Mouse (Mus musculus) testis, postnatal 14 days (tissue): Measurements from ENCODE around the gene Pde10a.
A peak's percentile ranks its signal among the peaks of the same experiment; 100 is the strongest.

Experiments used
- DNase-seq: peaks from one replicate; pipeline ENCODE4 v3.0.0; 2021; ENCODE audit warnings: low spot score

Pde10a gene

DNA sequence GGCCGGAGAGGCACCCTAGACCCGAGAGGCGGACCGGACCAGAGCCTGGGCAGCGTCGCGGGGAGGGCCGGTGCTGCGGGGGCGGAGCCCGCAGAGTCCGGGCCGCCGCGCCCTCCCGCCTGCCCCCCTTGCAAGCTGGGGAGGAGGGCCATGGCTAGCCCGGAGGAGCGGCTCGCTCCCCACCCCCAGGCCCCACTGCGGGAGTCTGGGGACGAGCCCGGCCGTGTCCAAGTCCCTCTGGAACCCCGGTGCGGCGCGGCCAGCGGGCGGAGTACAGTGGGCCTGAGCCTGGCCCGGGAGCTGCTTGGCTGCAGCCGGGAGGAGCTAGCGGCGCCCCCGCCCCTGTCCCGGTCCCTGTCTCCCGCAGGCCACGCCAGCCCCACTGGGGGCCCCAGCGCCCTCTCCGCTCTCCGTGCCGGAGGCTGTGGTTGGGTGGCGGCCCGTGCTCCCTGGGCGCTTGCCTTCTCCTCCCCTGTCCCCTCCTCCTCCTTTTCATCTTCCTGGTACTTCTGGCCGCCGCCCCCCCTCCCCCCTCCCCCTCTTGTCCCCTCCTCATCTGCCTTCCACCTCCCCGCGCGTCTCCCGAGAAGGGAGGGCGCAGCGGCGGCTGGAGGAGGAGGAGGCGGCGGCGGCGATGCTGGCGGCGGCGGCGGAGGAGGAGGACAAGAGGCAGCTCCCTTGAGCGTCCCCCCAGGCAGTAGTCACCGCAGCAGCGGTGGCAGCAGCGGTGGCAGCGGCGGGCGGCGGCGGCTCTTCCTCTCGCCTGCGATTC is 276.1 kb downstream of the Pde10a start:
- peak; percentile 35 for DNase-seq

DNA sequence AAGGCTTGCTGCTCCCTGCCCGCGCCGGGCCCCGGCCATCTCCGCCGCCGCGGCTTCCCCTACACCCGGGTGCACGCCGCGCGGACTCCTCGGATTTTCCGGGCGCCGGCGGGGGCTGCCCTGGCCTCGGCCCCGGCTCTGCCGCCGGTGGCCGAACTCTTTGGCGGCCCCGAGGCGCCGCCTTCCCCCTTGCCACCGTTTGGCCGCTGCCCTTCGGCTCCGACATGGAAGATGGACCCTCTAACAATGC is 276.6 kb downstream of the Pde10a start:
- DNase-seq: no peak

DNA sequence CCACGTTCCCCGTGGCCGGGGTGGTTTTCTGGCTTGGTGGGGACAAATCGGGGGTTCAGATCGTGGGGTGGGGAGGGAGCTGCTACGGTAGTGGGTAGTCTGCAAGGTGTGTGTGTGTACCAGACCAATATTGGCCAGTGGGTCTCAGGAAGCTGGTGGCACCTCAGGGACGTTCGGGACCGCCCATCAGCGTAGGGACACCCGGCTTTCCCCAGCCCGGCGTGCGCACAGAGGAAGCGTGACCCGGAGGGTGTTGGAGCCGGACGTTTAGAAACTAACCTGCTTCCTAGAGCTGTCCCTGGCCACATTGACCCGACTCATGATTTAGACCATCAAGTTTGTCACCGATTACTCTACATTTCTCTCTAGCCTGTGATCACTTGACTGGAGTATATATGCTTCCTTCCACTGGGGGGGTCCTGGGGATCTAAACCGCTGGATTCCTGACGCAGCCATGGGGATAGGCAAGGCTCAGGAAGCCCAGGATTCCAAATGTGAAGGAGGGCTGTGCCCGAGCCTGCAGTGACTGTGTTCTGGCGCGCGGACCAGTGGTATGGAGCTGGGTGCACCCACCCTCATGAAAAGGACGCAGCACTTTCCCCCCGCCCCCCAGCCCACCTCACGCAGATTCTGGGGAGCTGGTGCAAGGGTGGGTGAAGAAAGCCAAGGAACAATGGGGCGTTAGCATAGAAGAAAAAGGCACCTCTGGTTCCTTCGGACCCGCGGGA is 277.2 kb downstream of the Pde10a start:
- DNase-seq: no peak

DNA sequence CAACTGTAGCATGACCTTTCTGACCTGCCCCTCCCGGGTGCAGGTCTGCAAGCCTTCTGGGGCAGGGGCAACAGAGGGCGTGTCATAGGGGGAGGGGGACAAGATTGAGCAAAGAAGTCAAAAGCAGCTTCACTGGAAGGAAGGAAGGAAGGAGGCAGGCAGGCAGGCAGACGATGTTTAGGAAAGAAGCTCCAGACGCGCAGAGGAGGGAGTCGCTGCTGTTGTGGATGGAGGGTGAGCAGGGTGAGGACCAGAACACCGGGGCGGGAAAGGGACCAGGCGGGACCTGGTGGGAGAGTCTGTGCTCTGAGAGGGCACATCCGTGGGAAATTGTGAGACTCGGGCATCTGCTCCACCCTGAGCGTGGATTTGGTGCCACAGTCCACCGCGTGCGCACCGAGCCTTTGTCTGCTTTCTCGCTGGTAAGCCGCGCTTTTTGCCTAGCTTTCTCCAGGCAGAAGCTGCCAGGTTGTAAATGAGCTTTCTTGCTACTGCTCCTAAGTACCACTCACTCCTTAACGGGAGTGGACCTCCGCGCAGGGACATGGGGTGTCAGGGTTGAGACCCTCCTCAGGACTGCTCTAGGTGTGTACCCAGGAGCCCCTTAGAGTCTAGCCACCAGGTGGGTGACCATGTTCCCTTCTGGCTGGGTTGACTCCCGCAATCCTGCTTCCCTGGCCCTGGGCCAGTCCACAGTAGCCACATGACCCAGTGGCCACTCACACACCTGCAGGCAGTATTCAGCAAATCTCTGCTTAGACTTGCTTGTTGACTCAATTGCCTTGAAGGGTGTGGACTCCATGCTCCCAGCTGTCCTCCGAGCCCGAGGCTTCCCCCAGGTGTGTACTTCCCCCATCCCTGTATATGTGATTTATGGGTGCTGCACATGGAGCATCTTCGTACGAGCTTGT is 278.0 kb downstream of the Pde10a start:
- no peak for DNase-seq

DNA sequence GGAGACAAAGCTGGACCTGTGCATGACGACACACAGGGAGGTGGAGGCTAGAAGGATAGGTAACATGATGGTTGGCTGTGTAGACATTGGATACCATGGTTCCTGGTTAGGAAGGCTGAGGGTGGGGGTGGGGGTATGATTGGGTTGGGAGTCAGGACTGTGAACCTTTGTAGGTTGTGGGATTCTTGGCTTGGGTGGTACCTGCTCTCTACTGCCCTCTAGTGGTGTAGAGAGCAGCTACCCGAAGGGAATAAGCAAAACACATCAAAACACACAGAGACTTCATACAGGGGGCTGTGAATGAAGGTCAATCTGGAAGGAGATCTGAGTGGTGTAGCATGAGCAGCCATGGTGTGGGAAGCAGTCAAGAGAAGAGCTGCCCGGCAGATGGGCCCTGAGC is 282.2 kb downstream of the Pde10a start:
- DNase-seq: no peak

DNA sequence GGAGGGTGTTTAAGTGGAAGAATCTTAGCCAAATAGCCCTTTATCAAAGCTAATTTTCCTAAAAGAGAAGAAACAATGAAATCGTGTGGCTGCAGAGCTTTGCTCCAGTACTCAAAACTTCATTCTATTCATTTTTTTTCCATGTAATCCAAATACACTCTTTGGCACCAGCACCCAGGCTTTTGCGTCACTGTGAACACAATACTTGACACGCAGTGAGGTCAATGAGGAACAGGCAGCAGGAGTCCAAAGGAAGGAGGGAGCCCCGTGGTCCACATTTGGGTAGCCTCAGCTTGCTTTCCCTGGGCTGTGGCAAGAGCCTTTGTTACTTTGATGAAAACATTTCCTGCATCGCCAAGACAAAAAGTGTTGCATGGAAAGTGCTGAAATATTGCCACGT is 284.6 kb downstream of the Pde10a start:
- DNase-seq: no peak

DNA sequence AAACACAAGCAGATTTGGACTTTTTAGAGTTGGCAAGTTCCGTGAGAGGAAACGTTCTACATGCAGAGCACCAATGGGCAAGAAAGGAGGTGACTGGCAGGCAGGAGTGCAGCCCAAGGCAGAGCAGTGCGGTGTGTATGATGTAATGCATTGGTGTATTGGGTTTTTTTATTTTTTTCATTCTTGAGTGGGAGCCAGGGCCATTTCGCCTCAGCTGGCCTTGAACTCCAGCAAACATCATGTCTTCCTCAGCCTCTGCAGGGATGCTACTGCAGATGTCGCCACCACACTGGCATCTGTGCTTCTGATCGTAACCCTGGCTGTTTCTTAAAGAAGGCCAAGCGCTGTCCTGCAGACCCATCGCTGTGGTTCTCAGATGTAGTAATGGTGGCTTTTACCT is 285.0 kb downstream of the Pde10a start:
- no peak for DNase-seq

DNA sequence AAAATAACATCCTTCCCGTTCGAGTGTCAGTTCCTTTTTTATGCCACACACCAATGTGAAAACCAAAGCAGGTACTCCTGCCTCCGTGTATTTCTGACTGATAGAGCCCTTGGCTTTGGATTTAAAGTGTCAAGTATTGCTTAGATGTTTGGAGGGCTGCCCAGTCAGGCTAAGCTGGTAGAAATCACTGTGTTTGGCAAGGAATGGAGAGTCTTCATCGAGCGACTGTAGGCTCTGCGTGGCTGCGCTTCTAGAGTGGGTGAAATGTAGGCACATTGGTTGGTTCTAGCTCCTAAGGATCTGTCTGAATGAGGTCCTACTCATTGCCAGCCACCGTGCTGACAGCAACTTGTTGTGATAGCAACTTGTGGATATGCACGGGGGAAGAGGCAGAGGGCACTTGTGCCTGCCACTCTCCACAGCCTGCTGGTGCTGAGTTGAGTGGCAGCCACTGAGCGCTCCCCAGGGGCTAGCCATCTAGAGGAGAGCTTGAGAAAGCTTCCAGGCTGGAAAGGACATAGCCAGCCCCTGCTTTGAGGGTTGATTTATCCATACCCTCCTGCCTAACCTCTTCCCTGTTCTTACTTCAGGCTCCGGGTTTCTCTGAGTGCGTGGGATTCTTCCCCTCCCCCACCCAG is 287.2 kb downstream of the Pde10a start:
- DNase-seq: no peak

DNA sequence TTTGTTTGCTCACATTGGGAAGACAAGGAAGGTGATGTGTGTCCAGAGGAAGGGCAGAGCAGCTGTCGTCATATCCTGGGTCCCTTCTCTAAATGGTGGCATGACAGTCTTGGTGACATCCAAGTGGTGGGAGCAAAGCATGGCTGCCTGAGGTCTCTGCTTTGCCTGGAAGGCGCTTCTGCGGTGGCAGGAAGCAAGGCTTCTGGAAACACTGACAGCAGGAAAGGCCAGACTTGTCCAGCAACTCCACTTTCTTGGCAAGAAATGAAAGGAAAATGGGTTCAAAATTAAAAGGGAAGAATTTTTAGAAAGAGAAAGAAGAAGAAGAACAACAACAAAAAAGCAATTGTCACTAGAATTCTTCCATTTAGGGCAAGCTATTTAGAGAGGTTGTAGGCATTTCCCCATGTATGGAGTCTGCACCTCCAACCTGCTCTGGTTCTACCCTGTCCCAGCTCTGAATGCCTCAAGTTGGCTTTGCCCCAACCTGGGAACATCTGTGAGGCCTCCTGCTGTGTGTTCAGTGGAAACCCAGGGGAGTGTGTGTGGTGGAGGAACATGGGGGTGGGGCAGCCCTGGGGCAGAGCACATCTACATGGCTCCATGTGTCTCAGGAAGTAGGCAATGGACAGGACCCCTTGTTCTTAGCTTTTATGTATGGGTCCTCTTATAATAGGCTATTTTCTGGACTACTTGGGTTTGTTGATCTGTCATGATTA is 288.8 kb downstream of the Pde10a start:
- no peak for DNase-seq

DNA sequence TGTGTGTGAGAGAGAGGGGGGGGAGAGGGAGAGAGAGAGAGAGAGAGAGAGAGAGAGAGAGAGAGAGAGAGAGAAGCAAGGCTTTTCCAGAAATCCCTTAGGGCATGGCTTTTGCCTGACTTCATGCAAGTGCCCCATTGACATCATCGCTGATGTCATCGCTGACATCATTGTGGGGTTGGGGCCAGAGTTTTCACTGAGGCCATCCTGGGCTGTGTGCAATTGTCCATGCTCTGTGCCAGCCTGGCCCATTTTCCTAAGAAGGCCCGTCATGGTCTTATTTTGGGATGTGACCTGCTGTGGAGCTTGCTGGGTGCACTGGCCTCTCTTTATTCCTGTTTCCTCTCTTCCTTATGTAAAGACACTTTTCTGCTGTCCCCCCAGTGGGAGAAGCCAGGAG is 290.2 kb downstream of the Pde10a start:
- no peak for DNase-seq

DNA sequence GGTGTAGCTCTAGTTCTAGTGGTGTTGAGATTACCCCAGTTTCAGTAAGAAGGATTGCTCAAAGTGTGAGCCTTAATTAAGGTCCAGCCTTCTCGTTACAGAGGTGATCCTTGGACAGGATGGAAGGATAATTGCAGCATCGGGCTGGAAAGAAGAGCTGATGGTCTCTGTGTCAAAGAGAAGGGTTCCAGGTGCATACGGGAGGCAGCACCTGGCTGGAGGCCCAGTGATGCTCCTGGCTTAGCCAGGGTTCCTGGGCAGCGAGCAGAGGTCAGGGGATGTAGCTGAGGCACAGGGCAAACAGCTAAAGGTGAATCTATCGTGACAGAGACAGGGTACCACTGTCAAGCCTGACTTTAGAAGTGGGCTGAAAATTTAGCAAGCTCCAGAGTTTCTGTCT is 290.7 kb downstream of the Pde10a start:
- DNase-seq: no peak

DNA sequence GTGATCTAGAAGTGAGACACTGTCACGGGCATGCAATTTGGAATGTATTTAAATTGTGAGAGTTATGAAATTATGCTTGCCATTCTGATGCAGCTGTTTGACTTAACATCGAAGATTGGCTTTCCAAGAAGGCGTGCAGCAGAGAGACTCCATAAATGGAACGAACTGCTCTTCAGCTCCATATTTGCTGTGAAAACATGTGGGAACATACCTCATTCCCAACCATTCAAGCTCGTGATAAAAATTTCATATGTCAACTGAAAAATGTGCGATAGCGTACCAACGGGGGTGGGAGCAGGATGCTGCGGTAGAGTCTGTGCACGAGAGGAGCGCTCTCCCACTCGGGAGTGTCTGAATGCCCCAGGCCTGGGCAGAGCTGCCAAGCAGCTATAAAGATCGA is 293.5 kb downstream of the Pde10a start:
- no peak for DNase-seq

DNA sequence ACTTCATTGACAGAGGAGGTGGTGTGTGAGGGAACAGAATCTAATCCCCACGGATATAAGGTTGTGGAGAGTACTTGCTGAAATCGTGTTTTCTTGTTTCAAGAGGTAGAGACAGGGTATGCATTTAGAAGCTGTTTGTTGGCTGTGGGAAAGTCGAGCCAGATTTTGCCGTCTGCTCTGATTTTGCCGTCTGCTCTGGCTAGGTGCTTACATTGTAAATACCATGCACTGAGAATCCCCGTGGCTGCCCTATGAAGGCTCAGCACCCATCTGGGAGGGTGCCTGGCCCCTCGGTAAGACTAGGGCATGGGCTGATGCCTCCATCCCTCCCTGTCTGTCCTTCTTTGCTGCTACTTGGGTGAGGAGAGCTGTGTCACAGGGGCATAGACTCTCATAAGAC is 298.4 kb downstream of the Pde10a start:
- DNase-seq: no peak

DNA sequence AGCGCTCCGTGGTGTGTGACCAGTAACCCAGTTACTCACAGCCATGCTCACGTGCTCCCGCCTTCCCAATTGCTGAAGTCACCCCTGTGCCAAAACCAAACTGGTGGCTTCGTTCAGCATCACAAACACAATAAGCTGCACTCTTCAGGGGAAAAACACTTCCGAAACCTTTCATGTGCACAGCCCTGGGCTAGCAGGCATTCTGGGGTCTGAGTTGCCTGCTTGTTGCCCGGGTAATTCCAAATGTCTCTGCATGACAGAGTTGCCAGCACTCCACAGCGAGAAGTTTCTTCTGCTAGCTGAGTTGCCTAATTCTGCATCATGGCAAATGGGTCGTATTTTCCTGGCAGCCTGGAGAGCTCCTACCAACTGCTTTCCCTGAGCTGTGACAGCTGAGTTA is 302.0 kb downstream of the Pde10a start:
- no peak for DNase-seq

DNA sequence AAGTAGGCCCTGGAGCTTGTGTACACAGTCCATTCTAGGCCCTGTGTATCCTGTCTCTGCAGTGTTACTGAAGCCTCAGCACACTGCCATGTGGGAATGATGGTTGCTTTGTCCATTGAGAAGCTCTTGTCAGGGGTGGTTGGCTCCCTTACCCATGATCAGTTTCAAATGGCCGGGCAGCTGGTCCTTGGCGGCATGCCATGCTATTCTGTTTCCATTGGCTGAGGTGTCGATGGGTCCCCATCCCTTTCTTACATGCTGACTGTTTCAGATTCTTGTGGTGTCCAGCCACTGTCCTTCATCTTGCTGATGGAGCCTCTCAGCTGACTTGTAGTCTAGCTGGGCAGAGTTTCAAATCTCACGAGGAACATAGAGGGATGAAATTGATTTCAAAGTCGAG is 305.8 kb downstream of the Pde10a start:
- no peak for DNase-seq

DNA sequence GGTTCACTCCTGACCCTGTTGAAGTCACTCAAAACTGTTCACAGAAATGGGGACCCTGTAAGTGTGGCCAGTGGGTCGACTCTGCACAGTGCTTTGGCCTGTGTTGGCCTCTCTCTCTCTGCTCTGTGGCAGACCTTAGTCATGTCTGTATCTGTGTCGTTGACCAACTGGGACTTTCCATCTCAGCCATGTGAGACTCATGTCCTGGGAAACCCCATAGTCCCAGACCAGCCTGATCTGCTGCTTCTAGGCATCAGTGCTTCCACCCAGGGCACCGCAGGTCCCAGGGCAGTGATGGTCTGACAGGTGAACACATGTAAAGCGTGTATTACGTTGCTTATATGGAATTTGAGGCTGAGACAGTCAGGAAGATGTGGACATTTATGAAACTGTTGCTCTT is 311.1 kb downstream of the Pde10a start:
- DNase-seq: no peak

DNA sequence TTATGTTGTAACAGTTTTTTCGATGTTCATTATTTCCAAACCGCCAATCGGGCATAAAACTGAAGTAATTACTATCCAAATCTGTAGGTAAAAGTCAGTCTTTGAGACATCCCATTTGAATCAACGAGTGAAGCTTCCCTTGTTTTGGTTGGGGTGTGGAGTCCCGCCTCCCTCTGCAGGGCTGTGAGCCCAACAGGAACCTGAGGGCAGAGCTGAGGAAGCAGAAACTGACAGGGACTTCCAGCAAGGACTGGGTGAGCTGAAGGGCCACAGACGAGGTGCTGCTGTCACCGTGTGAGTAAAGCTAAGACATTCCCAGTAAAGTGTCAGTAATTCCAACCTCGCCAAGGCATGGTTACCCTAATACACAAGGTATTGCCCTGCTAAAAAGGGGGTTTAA is 313.1 kb downstream of the Pde10a start:
- no peak for DNase-seq

DNA sequence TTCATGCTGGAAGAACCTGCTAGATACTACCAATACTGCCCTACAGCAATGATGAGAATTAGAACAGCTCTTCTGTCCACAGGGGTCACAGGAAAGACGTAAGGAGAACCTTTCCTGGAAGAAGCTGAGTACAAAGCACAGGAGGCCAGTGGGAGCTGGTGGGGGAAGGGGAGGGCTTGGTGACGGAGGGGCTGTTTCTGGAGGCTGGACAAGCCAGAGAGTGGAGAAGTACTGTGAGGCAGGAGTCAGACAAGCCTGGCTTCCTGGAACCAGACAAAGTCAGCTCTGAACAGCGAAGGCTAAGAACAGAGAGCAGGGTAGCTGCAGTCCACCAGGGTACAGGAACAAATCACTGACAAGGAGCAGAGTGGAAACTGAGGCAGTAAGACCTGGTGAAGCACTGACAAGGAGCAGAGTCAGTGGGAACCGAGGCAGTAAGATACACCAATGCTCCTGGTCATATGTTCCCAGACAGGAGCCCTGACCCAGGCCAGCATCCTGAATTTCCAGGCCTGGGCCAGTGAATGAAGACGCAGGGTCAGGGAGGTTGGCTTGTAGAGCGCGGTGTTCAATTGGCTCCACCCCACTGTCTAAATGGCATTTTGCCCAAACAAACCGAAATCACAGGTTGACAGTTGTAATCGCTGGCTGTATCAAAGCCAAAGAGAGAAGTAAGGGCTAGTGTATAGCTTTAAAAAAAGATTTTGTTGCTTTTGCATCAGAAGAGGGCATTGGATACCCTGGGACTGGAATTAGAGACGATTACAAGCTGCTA is 314.3 kb downstream of the Pde10a start:
- DNase-seq: no peak

DNA sequence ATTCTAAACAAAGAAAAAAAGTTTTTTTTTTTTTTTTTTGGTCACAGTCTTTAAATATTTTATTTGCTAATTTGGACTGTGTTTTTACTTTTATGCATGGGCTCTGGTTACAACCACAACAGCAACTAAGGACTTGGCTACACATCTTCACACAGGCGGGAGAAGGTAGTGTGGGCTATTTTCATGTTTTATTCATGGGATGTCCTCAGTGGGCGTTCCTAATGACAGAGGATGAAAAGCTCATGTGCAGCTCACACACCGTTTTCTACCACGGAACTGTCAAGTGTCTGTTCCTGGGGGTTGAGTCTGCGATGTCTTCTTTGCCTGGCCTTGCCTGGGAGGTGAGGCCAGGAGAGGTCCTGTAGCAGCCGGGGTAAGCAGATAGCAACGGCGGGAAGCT is 315.9 kb downstream of the Pde10a start:
- DNase-seq: no peak

DNA sequence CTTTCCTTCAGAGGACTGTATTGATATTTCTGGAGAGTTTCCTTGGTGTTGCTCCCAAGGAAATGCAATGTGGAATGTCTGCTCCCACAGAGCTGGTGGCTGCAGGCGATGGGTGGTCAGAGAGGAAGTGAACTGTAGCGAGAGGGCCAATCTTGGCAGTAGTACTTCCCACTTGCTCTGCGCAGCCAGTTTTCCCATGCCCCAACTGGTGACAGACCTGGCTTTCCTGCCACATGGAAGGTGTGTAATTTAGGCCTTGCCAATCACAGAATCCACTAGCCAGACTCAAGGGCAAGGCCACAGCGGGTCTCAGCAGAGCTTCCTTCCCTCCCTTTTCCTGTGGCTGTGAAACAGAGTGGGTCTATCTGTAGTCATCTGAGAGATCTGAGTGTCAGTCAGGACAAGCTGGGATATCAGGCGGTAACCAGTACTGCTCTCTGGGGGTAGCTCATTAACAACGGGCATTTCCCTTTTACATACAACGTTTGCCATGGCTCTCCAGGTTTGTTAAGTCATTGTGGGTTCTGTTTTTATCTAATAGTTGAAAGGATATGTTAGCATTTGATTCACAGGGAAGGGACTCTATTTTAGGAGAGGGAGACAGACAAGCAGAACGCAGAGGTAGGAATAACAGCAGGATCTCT is 316.8 kb downstream of the Pde10a start:
- no peak for DNase-seq

DNA sequence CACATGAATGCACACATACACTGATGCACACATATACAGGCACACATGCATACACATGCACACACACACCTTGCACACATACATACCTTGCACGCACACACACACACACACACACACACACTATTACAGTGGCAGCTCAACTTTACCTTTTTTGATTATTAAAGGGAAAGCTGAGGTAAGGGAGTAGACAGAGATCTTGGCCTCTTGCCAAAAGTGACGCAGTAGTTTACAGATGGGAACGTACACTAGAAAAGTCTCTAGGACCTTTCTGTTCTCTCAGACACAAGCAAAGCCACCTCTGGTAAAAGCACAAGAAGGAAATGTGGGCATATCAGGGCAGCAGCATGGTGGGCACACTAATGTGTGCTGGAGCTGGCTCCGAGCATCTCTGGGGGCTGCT is 317.5 kb downstream of the Pde10a start:
- no peak for DNase-seq
